ENCODE assay signal across 7 mouse cellular contexts in genomic region chr10:9575605-9576004, GRCm38 (mm10).
DNase-seq lines count a peak whose midpoint lies in the region; ATAC-seq and TF ChIP-seq lines count a peak whose summit lies in the region.

No protein-coding gene starts in this region.

- H3K4me3 ChIP-seq in spleen, adult 2 months (ENCODE audit: extremely low read depth, insufficient read depth, insufficient read length), result no peak overlapping the region

- H3K4me1 ChIP-seq in spleen, adult 2 months (ENCODE audit: control insufficient read depth, insufficient read depth, insufficient read length), result no peaks in the 10 kb centered on the region

- DNase-seq in ES-CJ7 (ENCODE audit: low read depth, low spot score), result peak; percentile 75
- peak; percentile 69 to 90 for DNase-seq in adrenal gland, adult (ENCODE audit: inconsistent age in 2 of 2, low spot score in 1 of 2)
- DNase-seq in heart, adult 18-20 months, result peak; percentile 65 to 88
- peak; percentile 74 for DNase-seq in kidney, postnatal 10 days
- peak; percentile 61 for DNase-seq in lung, postnatal 25 days (ENCODE audit: low spot score)
- DNase-seq in spleen, adult 2 months (ENCODE audit: low read depth in 1 of 2, low spot score in 2 of 2), result peak in 1 of 2 experiments; percentile 29

- WGBS in spleen, adult 2 months, result 29% methylated on average over 4 of the region's 4 CpGs

- peak; percentile 41; the same call in 1 of the 2 replicates for TF ChIP-seq CTCF in spleen, adult 2 months (IDR thresholded peaks at IDR 0.05; ENCODE audit: extremely low read depth, insufficient read depth, insufficient read length, insufficient replicate concordance)

- ATAC-seq in common myeloid progenitor, adult 5-6 weeks (replicated peaks; ENCODE audit: low read depth, poor library complexity, severe bottlenecking), result peak; percentile 92

- no peak overlapping the region for H3K27ac ChIP-seq in spleen, adult 2 months (ENCODE audit: insufficient read depth, low read length)

- no peaks in the 10 kb centered on the region for H3K27me3 ChIP-seq in spleen, adult 2 months (ENCODE audit: control insufficient read depth, insufficient read depth, low read length)

- H3K36me3 ChIP-seq in spleen, adult 2 months (ENCODE audit: control insufficient read depth, insufficient read depth, low read length), result no peaks in the 10 kb centered on the region

- TF ChIP-seq POLR2A in spleen, adult 2 months (IDR thresholded peaks at IDR 0.05; ENCODE audit: low read depth, low read length), result no peak
